Mouse (Mus musculus) thymus, adult 2 months (tissue): ENCODE results near the gene Ly6g6d.

Experiments used
- CTCF ChIP-seq: fragments of 200-500 bp; IDR thresholded peaks from 2 replicates; pipeline ENCODE4 v1.5.1; 2012; ENCODE audit warnings: mild to moderate bottlenecking, control low read depth, low read length, moderate library complexity, borderline replicate concordance; ENCODE audit not compliant: control insufficient read depth, poor library complexity, insufficient read depth; ENCODE audit errors: extremely low read depth
- POLR2A ChIP-seq: fragments of 200-500 bp; IDR thresholded peaks from 2 replicates; pipeline ENCODE4 v1.6.1; 2012; ENCODE audit warnings: mild to moderate bottlenecking, low read length, control low read depth, moderate library complexity; ENCODE audit not compliant: control insufficient read depth, poor library complexity, insufficient read depth; ENCODE audit errors: extremely low read depth

- TF ChIP-seq CTCF (no peak), POLR2A (no peak)
Observed at GRCm38 (mm10) chr17:35080248-35080647, 2.4 kb upstream of the Ly6g6d start.
